Mouse (Mus musculus): ENCODE data around the gene Spag7. TPM values are rescaled to one million over a fixed set of nuclear protein-coding genes. Genes with fewer than 3 reads are reported as not detected.

Spag7 gene
- polyA plus RNA-seq (2016; fragmentation: Nextera tagmentation; extraction: Ambion mirVana) = 156 and 160 TPM in 2 replicates

DNA sequence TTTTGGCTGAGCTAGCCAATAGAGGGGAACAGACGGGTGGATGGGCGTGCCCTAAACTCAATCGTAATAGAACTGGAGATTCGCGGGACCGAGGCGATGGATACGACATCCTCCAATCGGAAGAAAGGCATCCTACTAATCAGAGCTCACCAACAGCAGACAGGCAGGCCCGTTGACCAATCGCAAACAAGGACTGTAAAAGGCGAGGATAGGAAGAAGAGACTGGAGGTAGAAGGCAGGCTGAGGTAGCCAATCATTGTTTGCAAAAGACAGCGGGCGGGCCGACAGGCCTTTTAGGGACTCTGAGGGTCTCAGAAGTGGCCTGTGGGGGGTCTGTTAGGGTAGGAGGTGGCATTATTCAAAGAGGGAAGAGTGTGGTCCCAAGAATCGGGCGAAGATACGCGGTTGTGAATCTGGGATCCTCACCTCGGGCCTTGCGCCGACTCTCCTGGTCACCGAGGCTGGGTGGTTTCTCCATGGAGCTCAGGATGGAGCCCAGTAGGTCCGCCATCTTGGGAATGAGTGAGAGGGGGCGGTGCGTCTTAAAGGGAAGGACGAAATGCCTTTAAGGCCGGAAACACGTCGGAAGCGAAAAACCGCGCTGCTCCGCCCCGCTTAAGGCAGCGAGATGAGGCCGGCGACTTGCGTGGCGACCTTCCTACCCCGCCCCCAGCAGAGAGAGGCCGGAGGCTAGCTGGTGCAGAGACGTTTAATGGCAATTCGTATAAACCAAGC is at the start of gene Spag7:
Spag7 (minus strand) TSS at position 646 of the 735 bp plus-strand sequence.
- H3K4me2 ChIP-seq (replicated peaks) = peak within 1 kb of the TSS; percentile 94
- H3K9me3 ChIP-seq = no peaks in the 10 kb centered on the region
- no peaks in the 10 kb centered on the region for H3K27me3 ChIP-seq
- under 1% methylated on average over 44 of the region's 44 CpGs for WGBS
- ATAC-seq (ENCODE audit: low FRiP score, low read depth) = peak; percentile 95
- H3K36me3 ChIP-seq = peaks cover 39% of the 10 kb centered on the region
- peaks cover 27% of the 10 kb centered on the region for H3K4me1 ChIP-seq
- H3K9ac ChIP-seq (replicated peaks) = peak within 1 kb of the TSS; percentile 84
- H3K4me3 ChIP-seq = peak within 1 kb of the TSS; percentile 67
- peak within 1 kb of the TSS; percentile 90 for H3K27ac ChIP-seq (replicated peaks)

DNA sequence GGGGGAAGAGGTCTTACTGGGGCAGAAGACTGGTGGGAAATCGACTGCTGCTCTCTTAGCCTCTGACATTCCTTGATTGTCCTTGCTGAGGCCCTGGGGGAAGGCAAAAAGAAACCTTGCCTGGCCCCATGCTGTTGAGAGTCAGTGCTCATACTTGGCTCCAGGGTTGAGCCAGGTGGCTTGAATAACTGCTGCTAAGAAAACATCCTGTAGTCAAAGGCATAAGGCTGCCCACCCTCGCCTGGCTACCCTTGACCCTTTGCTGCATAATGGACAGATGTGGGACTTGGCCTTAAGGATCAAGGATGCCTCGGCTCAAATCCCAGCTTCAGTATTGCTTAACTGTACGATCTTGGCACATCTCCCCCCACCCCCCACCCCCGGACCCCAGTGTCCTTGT is 49.3 kb upstream of the Spag7 start:
- Histone ChIP-seq H3K27ac (replicated peaks) (no peak overlapping the region), H3K27me3 (no peaks in the 10 kb centered on the region), H3K9me3 (no peaks in the 10 kb centered on the region), H3K4me2 (replicated peaks) (no peak overlapping the region), H3K4me1 (no peaks in the 10 kb centered on the region), H3K4me3 (no peak overlapping the region), H3K9ac (replicated peaks) (no peak overlapping the region), H3K36me3 (peaks cover 56% of the 10 kb centered on the region)
- ATAC-seq (ENCODE audit: low FRiP score, low read depth) = no peak
- WGBS = 82% methylated on average over 5 of the region's 5 CpGs

DNA sequence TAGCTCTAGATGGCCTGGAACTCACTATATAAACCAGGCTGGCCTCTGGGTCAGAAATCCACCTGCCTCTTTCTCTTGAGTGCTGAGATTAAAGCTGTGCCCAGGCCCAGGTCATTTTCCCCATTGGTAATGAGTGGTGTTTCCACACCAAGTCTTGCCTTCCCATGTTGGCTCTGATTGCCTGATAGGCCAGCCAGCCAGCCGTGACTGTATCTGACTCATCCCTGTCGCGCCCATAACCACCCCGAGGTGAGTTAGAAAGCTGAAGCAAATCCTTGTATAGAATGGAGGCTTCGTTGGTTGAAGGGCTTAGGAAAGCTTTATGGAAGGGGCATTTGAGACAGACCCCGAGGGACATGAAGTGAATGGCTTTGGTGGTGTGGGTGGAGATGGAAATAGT is 46.6 kb upstream of the Spag7 start:
- Histone ChIP-seq H3K4me3 (no peak overlapping the region), H3K9me3 (no peaks in the 10 kb centered on the region), H3K9ac (replicated peaks) (no peak overlapping the region), H3K27me3 (no peaks in the 10 kb centered on the region), H3K4me1 (no peaks in the 10 kb centered on the region), H3K36me3 (peaks cover 54% of the 10 kb centered on the region), H3K4me2 (replicated peaks) (no peak overlapping the region), H3K27ac (replicated peaks) (no peak overlapping the region)
- 78% methylated on average over 6 of the region's 6 CpGs for WGBS
- ATAC-seq (ENCODE audit: low FRiP score, low read depth) = no peak

DNA sequence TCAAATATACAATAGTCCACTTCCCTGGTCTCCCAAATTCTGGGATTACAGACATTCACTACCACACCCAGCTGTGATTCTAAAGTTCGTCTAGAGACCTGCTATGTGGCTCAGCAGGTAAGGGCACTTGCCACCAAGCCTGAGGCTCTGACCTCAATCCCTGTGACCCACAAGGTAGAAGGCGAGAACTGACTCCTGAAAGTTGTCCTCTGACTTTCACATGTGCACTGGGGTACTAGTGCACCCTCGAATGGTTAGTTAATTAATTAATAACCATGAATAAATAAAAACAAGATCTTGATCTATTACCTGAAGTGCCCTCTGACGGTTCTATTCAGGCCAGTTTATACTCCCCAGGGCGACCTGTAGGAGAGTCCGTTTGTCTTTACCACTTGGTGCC is 44.0 kb upstream of the Spag7 start:
- no peaks in the 10 kb centered on the region for H3K9me3 ChIP-seq
- no peaks in the 10 kb centered on the region for H3K27me3 ChIP-seq
- H3K4me1 ChIP-seq = no peaks in the 10 kb centered on the region
- H3K4me3 ChIP-seq = no peak overlapping the region
- no peak overlapping the region for H3K9ac ChIP-seq (replicated peaks)
- WGBS = 86% methylated on average over 6 of the region's 6 CpGs
- no peak for ATAC-seq (ENCODE audit: low FRiP score, low read depth)
- H3K27ac ChIP-seq (replicated peaks) = no peak overlapping the region
- H3K4me2 ChIP-seq (replicated peaks) = no peak overlapping the region
- peaks cover 50% of the 10 kb centered on the region for H3K36me3 ChIP-seq

DNA sequence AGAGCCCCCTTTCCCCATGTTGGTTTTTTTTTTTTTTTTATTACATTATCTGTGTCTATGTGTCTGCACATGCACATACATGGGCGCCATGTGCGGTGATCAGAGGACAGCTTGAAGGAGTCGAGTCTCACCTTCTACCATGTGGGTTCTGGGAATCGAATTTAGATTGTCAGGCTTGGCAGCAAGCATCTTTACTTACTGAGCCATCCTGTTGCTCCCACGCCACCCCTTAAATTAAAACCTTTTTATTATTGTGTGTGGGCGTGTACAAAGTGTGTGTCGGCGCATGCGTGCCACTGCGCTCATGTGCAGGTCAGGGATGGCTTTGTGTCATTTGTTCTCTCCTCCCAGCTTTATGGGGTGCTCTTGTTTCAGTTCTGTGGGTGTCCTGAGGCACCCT is 41.8 kb upstream of the Spag7 start:
- H3K27me3 ChIP-seq = no peaks in the 10 kb centered on the region
- no peak overlapping the region for H3K27ac ChIP-seq (replicated peaks)
- H3K4me2 ChIP-seq (replicated peaks) = no peak overlapping the region
- H3K9me3 ChIP-seq = no peaks in the 10 kb centered on the region
- H3K9ac ChIP-seq (replicated peaks) = no peak overlapping the region
- WGBS = 94% methylated on average over 10 of the region's 10 CpGs
- ATAC-seq (ENCODE audit: low FRiP score, low read depth) = no peak
- no peak overlapping the region for H3K4me3 ChIP-seq
- peaks cover 59% of the 10 kb centered on the region for H3K36me3 ChIP-seq
- H3K4me1 ChIP-seq = no peaks in the 10 kb centered on the region

DNA sequence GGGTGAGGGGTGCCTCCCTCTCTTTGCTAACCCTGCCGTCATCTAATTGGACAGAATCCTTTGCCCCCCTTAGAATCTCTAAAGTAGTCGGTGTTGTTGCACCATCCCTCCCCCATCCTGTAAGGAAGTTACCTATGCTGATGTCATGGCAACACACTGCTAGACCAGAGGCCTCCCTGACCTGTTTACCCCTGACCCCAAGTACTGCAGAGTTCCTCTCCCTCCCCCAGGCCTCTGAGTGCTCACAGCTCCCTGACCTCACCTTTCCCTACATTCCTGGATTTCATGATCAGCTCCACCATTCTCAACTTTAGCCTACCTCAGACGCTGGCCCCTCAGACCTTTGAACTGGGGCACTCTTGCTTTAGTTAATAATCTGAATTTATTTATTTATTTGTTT is 36.9 kb upstream of the Spag7 start:
- 87% methylated on average over 3 of the region's 3 CpGs for WGBS
- Histone ChIP-seq H3K36me3 (peaks cover 73% of the 10 kb centered on the region), H3K9me3 (no peaks in the 10 kb centered on the region)

DNA sequence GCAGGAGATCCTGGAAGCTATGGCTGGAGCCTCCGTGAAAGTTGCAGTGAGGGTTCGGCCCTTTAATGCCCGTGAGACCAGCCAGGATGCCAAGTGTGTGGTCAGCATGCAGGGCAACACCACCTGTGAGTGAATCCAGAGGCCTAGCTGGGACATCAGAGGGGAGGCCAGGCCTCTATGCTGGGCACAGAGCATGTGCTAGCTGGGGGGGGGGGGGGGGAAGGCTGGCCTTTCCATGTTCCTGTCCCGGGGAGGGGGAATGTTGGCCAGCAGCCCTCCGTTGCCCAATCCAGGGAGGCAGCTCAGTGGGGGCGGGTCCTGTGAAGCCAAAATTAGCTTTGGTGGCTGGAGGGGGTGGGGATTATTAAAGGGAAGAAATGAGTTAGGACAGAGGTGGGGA is 33.6 kb upstream of the Spag7 start:
- WGBS = 76% methylated on average over 6 of the region's 6 CpGs
- Histone ChIP-seq H3K36me3 (peaks cover 43% of the 10 kb centered on the region), H3K27ac (replicated peaks) (no peak overlapping the region), H3K4me2 (replicated peaks) (no peak overlapping the region), H3K4me3 (no peak overlapping the region), H3K27me3 (0 out of 2 replicates have a peak, but pooled peaks cover 2% of the 10 kb centered on the region), H3K9me3 (no peaks in the 10 kb centered on the region), H3K4me1 (peaks cover 24% of the 10 kb centered on the region), H3K9ac (replicated peaks) (0 out of 2 replicates have a peak overlapping the region, but pooled peaks have one; percentile 28)
- ATAC-seq (ENCODE audit: low FRiP score, low read depth) = no peak

More for the DNA sequence above, 36.9 kb upstream of the Spag7 start:
- H3K4me2 ChIP-seq (replicated peaks) = no peak overlapping the region
- no peaks in the 10 kb centered on the region for H3K27me3 ChIP-seq
- H3K9ac ChIP-seq (replicated peaks) = no peak overlapping the region
- H3K27ac ChIP-seq (replicated peaks) = no peak overlapping the region
- H3K4me3 ChIP-seq = no peak overlapping the region
- ATAC-seq (ENCODE audit: low FRiP score, low read depth) = no peak
- peaks cover 15% of the 10 kb centered on the region for H3K4me1 ChIP-seq

DNA sequence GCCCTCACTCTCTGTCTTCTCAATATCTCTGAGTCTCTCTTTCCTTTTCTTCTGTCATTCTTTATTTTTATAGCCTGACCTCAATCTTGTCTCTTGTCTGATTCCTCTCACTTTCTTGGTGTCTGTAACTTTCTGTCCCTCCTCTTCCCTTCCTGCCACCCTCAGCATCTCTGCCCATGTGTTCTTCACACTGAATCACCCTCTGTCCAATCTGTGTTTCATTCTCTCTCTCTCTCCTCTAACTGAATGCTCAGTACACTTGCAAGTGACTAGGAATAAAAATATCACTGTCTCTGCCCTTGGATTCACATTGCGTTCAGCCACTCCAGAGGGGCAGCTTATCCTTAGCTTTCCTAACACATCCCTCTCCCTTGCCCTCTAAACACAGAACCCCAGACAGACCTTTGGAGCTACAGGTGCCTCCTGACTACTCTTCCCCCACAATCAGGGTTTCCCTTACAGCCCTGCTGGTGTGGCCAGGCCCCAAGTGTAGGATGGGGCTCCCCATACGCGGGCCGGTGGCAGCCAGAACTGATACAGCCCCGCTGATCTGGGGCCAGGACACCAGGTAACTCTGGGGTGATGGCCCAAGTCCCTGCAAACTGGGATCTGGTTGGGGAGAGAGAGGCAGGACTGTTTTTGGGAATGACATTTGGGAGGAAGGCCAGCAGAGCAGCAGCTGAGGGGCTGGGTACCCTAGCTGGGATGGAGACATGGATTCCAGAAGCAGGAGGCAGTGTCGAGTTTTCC is 32.9 kb upstream of the Spag7 start:
- H3K4me1 ChIP-seq = peaks cover 24% of the 10 kb centered on the region
- H3K36me3 ChIP-seq = peaks cover 37% of the 10 kb centered on the region
- WGBS = 84% methylated on average over 6 of the region's 6 CpGs
- no peak overlapping the region for H3K27ac ChIP-seq (replicated peaks)
- H3K4me3 ChIP-seq = peak overlapping the region; percentile 89; the same call in 1 of the 2 replicates
- no peak for ATAC-seq (ENCODE audit: low FRiP score, low read depth)
- H3K27me3 ChIP-seq = 0 out of 2 replicates have a peak, but pooled peaks cover 2% of the 10 kb centered on the region
- no peaks in the 10 kb centered on the region for H3K9me3 ChIP-seq
- H3K4me2 ChIP-seq (replicated peaks) = peak overlapping the region; percentile 84; the same call in 1 of the 2 replicates
- peak overlapping the region; percentile 90; the same call in 1 of the 2 replicates for H3K9ac ChIP-seq (replicated peaks)

DNA sequence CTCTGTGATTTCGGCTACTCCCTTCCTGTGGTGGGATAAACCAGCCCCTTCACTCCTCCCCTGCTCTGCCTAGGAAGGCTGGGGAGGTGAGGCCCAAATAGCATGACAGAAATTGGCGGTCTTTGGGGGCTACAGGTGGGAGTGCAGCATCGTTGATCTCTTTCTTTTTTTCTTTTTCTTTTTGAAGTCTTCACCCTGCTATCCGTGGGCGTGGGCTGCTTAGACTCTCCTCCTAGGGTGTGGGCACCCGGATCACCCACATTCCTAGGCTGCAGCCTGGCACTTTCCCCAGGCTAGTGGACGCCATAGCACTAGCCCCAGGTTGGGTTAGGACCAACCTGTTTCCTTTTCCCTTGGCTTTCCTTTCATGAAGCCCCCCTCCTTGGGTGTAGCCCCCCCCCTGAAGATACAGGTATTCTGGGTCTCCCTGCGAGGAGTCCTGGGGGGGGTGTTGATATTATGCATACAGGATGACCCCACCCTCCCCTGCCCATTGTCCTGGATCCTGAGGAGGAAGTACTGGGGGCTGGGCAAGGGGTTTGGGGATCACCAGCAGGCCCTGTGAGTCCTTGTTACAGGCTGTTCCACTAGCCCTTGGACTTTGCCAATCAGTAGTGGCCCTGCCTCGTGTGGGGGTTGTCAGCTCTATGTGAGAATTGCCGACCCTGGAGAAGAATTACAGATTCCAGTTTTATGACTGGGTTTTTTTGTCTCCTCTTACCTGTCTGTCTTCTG is 32.2 kb upstream of the Spag7 start:
- Histone ChIP-seq H3K4me2 (replicated peaks) (peak overlapping the region; percentile 84), H3K4me1 (peaks cover 24% of the 10 kb centered on the region), H3K27me3 (0 out of 2 replicates have a peak, but pooled peaks cover 2% of the 10 kb centered on the region), H3K4me3 (peak overlapping the region; percentile 89), H3K36me3 (peaks cover 30% of the 10 kb centered on the region), H3K9me3 (no peaks in the 10 kb centered on the region), H3K27ac (replicated peaks) (no peak overlapping the region), H3K9ac (replicated peaks) (peak overlapping the region; percentile 90)
- peak; percentile 10; the same call in 1 of the 2 replicates for ATAC-seq (ENCODE audit: low FRiP score, low read depth)
- 12% methylated on average over 10 of the region's 10 CpGs for WGBS

DNA sequence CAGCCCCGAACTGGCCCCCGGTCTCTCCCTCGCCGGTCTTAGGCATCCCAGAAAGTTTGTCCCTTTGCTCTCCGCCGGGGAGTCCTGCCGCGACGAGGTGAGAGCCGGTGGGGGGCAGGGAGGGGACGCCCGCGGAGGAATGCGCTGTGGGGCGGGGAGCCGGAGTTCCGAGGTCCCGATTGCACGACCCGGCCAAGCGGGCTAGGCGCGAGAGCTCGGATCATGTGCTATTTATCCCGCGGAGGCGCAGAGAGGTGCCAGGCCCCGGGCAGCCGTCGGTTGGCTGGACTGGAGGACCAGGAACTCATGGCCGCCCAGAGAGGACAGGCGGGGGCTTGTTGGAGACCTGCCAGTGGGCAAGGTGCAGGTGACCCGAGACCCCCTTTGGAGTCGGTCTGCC is 31.4 kb upstream of the Spag7 start:
- Histone ChIP-seq H3K36me3 (peaks cover 22% of the 10 kb centered on the region), H3K4me1 (peaks cover 24% of the 10 kb centered on the region), H3K4me3 (peak overlapping the region; percentile 89), H3K9ac (replicated peaks) (peak overlapping the region; percentile 90), H3K27me3 (0 out of 2 replicates have a peak, but pooled peaks cover 2% of the 10 kb centered on the region), H3K27ac (replicated peaks) (peak overlapping the region; percentile 91), H3K4me2 (replicated peaks) (peak overlapping the region; percentile 84), H3K9me3 (no peaks in the 10 kb centered on the region)
- ATAC-seq (ENCODE audit: low FRiP score, low read depth) = peak; percentile 42
- 0% methylated on average over 34 of the region's 34 CpGs for WGBS

DNA sequence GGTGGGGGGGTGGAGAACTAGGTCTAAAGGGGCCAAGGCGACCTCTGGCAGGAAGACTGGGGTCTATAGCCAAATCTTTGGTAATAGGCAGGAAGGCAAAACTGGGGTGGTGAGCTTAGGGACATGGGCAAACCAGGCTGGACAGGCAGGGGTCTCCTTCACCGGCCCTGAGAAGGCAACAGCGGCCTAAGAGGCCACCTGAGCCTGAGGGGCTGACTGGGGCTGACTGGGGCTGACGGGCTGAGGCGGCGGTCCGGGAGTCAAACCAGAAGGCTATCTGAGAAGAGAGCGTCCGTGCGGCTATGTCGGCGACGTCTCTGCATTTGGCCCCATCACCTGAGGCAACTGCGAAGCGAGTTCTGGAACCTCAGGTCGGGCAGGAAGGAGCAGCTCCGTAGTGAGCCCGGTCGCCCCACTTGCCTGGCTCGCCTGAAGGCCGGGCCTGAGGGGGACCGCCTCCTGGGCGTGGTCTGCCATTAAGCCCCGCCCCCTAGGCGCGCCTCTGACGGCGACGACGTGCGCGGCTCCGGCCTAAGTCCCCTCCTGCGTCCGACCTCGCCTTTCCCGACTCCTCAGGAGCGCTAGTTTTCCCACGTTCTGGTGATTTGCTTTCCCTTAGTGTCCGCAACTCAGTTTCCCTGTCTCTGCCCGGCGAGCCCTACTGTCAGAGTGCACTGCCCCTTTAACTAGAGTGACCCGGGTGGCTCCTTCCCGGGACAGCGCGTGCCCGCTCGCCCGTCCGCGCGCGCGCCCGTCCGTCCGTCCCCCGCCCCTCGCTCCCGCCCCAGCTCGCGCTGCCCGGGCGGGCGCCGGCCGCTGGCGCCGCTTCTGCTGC is 30.7 kb upstream of the Spag7 start, which contains the start of the genes Inca1 and Kif1c:
Inca1 (minus strand) TSS at position 434 of the 835 bp plus-strand sequence.
Kif1c (plus strand) TSS at position 827 of the 835 bp plus-strand sequence.
- peaks cover 24% of the 10 kb centered on the region for H3K4me1 ChIP-seq
- ATAC-seq (ENCODE audit: low FRiP score, low read depth) = peak; percentile 93
- under 1% methylated on average over 59 of the region's 69 CpGs for WGBS
- peak within 1 kb of the TSS; percentile 84 for H3K4me2 ChIP-seq (replicated peaks)
- no peaks in the 10 kb centered on the region for H3K9me3 ChIP-seq
- peaks cover 15% of the 10 kb centered on the region for H3K36me3 ChIP-seq
- H3K27me3 ChIP-seq = 0 out of 2 replicates have a peak, but pooled peaks cover 2% of the 10 kb centered on the region
- peak within 1 kb of the TSS; percentile 89 for H3K4me3 ChIP-seq
- H3K9ac ChIP-seq (replicated peaks) = peak within 1 kb of the TSS; percentile 90
- H3K27ac ChIP-seq (replicated peaks) = peak within 1 kb of the TSS; percentile 91

Data from midbrain, embryonic 12.5 days (tissue).